Mouse (Mus musculus): Measurements from ENCODE around the gene Mphosph8. TPM values are rescaled to one million over a fixed set of nuclear protein-coding genes. Genes with fewer than 3 reads are reported as not detected.

Mphosph8 gene
- polyA plus RNA-seq, 1 experiment from 2014 or later = 17.7 TPM

DNA sequence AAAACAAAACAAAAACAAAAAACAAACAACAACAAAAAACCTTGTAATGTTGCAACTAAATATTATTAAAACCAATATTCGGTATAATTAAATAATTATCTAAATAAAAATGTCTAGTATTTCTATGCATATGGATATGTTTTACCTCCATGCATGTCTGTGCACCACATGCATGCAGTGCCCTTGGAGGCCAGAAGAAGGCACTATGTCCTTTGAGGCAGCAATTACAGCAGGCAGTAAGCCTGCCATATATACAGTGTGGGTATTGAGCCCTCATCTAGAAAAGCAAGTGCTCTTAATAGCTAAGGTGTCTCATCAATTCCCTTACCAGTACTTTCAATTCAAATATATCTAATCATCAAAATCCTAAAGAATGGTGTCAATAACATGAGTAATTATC is 72.1 kb downstream of the Mphosph8 start:
- H3K36me3 ChIP-seq (ENCODE audit: control insufficient read depth, insufficient read depth, low read length) = peaks cover 4% of the 10 kb centered on the region; the same call in 1 of the 2 replicates
- no peak overlapping the region for H3K4me2 ChIP-seq (replicated peaks; ENCODE audit: low read depth)
- no peaks in the 10 kb centered on the region for H3K27me3 ChIP-seq (ENCODE audit: control insufficient read depth, insufficient read depth, low read length)
- peak; percentile 49 for TF ChIP-seq CTCF (IDR thresholded peaks at IDR 0.05; ENCODE audit: low read depth)
- no peak for TF ChIP-seq EP300 (optimal IDR thresholded peaks at IDR 0.05)
- H3K27ac ChIP-seq (replicated peaks) = no peak overlapping the region
- ATAC-seq (ENCODE audit: low FRiP score, low TSS enrichment) (no peak), DNase-seq (ENCODE audit: low spot score) (no peak)
- H3K9me3 ChIP-seq (ENCODE audit: control insufficient read depth, low read length) = no peaks in the 10 kb centered on the region
- no peak overlapping the region for H3K4me3 ChIP-seq (ENCODE audit: low read depth, low read length)
- H3K4me1 ChIP-seq (replicated peaks; ENCODE audit: control insufficient read depth, insufficient read depth) = no peaks in the 10 kb centered on the region
- no peak overlapping the region for H3K9ac ChIP-seq (ENCODE audit: low read length)
- WGBS = 96% methylated on average over 1 of the region's 1 CpGs

Other genes with a start within 250 kb of the Mphosph8 start
- gene Cenpj, start 92.8 kb upstream of the Mphosph8 start, polyA plus RNA-seq (2015; fragmentation: Nextera tagmentation; extraction: Ambion mirVana) = 1.9 and 2.2 TPM in 2 replicates
- gene Parp4, start 92.6 kb upstream of the Mphosph8 start, polyA plus RNA-seq (2015; fragmentation: Nextera tagmentation; extraction: Ambion mirVana) = 6.6 and 7.2 TPM in 2 replicates
- gene Pspc1, start 110.1 kb downstream of the Mphosph8 start, polyA plus RNA-seq (2015; fragmentation: Nextera tagmentation; extraction: Ambion mirVana) = 11.3 and 11.8 TPM in 2 replicates
- gene Zmym5, start 143.5 kb downstream of the Mphosph8 start, polyA plus RNA-seq (2015; fragmentation: Nextera tagmentation; extraction: Ambion mirVana) = 14.9 and 16.0 TPM in 2 replicates
- gene Zmym2, start 218.4 kb downstream of the Mphosph8 start, polyA plus RNA-seq (2015; fragmentation: Nextera tagmentation; extraction: Ambion mirVana) = 11.1 and 11.3 TPM in 2 replicates